Mouse (Mus musculus): ENCODE measurements around the gene Ncstn. TPM values are rescaled to one million over a fixed set of nuclear protein-coding genes. Genes with fewer than 3 reads are reported as not detected.

Gene Ncstn
- total and polyA plus RNA-seq, 3 experiments, result 15.0 to 56.1 (median 24.5) TPM

- DNase-seq (ENCODE audit: extremely low read depth), result no peak
- dilution Hi-C loops (cut with MboI; ENCODE audit: extremely low pct_ligation_motif_present, extremely low pct_unique_long_range_greater_than_20kb, low sequenced_read_pairs), result no loop called here
- Histone ChIP-seq H3K4me1 (ENCODE audit: control insufficient read depth in 1 of 2, insufficient read depth in 2 of 2) (peaks cover 3 to 18% of the 10 kb centered on the region in 2 experiments), H3K36me3 (replicated peaks in 1 of 2; ENCODE audit: control insufficient read depth in 1 of 2, insufficient read depth in 1 of 2, low read length in 1 of 2) (peaks cover 35 to 54% of the 10 kb centered on the region in 2 experiments), H3K9ac (ENCODE audit: insufficient read depth, low read depth) (peak overlapping the region; percentile 95), H3K27ac (ENCODE audit: insufficient read depth, low read depth) (no peak overlapping the region), H3K9me3 (replicated peaks; ENCODE audit: low read length) (no peaks in the 10 kb centered on the region), H3K4me3 (replicated peaks in 1 of 3; ENCODE audit: low read depth in 2 of 3, low read length in 2 of 3, poor library complexity in 1 of 3) (peak overlapping the region; percentile 91 to 93 (median 92)), H3K79me2 (replicated peaks; ENCODE audit: control insufficient read depth, extremely low read depth, insufficient read depth, poor library complexity, severe bottlenecking) (peaks cover 8% of the 10 kb centered on the region), H3K27me3 (replicated peaks) (no peaks in the 10 kb centered on the region), H3K4me2 (ENCODE audit: insufficient read depth, low read depth, poor library complexity, severe bottlenecking) (peak overlapping the region; percentile 35)
- in situ Hi-C loops (cut with MboI; ENCODE audit: low pct_ligation_motif_present, low pct_unique_long_range_greater_than_20kb, low sequenced_read_pairs), result no loop called here
- TF ChIP-seq RCOR1 (conservative IDR thresholded peaks at IDR 0.05; ENCODE audit: low read depth, low read length), result no peak
- TF ChIP-seq USF1 (IDR thresholded peaks at IDR 0.05; ENCODE audit: low read depth, low read length), result no peak
- no peak for TF ChIP-seq NRF1 (IDR thresholded peaks at IDR 0.05; ENCODE audit: low read depth, low read length)
- no peak for TF ChIP-seq GABPA (IDR thresholded peaks at IDR 0.05; ENCODE audit: insufficient replicate concordance, low read depth, low read length)
- TF ChIP-seq POLR2AphosphoS2 (IDR thresholded peaks at IDR 0.05; ENCODE audit: low read depth, low read length), result no peak
- no peak for TF ChIP-seq KAT2A (IDR thresholded peaks at IDR 0.05; ENCODE audit: insufficient replicate concordance, low read length)
- TF ChIP-seq NELFE (IDR thresholded peaks at IDR 0.05; ENCODE audit: low read depth, low read length), result no peak
- no peak for TF ChIP-seq MAX (IDR thresholded peaks at IDR 0.05; ENCODE audit: low read length)
- TF ChIP-seq UBTF (IDR thresholded peaks at IDR 0.05; ENCODE audit: low read depth, low read length), result no peak
Measured at GRCm38 (mm10) chr1:172127487-172127886, 44.9 kb upstream of the Ncstn start.

DNA sequence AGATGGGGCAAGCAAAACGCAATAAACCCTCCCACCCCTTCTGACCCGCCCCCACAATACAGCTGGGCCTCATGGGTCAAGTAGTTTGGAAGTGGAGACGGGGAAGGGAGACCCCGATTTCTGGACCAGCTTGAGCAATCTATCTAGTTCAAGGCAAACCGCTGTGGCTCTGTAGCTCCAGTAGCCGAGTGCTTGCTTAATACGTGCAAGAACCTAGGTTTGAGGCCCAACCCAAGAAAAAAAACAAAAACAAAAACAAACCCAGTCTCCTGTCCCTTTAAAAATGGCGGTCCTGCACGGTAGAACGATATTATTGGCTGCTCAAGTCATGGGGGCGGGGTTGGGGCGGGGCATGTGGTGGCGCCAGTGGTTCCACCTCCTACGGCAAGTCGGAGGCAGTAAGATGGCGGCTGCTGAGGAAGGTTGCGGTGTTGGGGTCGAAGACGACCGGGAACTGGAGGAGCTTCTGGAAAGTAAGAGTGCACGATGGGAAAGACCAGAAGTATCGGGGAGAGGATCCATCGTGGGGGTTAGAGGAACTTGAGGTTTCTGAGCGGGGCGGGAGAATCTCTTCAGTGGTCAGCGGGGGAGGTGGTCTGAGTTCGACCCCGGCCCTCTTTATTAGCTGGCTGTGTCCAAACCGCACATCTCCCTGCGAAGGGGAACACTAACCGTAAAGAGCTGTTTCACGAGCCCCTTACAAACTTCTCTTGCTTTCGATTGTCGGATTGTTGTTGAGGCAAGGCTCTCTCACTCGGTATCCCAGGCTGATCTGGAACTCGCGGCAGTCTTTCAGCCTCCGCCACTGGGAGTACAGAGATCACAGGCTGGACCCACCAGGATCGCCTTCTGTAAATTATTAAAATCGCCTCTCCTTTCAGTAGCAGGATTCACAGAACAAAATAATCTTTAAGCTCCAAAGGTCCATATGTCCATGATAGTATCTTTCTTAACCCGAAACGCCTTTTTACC is 44.1 kb upstream of the Ncstn start, which contains the start of gene Pex19:
Pex19 (plus strand) TSS at position 380 of the 972 bp plus-strand sequence.
- no peaks in the 10 kb centered on the region for H3K9me3 ChIP-seq (replicated peaks; ENCODE audit: low read length)
- peak; percentile 93 for DNase-seq (ENCODE audit: extremely low read depth)
- dilution Hi-C loops (cut with MboI; ENCODE audit: extremely low pct_ligation_motif_present, extremely low pct_unique_long_range_greater_than_20kb, low sequenced_read_pairs), result no loop called here
- H3K27me3 ChIP-seq (replicated peaks), result no peaks in the 10 kb centered on the region
- in situ Hi-C loops (cut with MboI; ENCODE audit: low pct_ligation_motif_present, low pct_unique_long_range_greater_than_20kb, low sequenced_read_pairs), result no loop called here
- peaks cover 3 to 18% of the 10 kb centered on the region in 2 experiments for H3K4me1 ChIP-seq (ENCODE audit: control insufficient read depth in 1 of 2, insufficient read depth in 2 of 2)
- peak within 1 kb of the TSS; percentile 95 for H3K4me2 ChIP-seq (ENCODE audit: insufficient read depth, low read depth, poor library complexity, severe bottlenecking)
- no peak within 1 kb of the TSS for H3K27ac ChIP-seq (ENCODE audit: insufficient read depth, low read depth)
- H3K36me3 ChIP-seq (replicated peaks in 1 of 2; ENCODE audit: control insufficient read depth in 1 of 2, insufficient read depth in 1 of 2, low read length in 1 of 2), result peaks cover 32 to 54% of the 10 kb centered on the region in 2 experiments
- H3K79me2 ChIP-seq (replicated peaks; ENCODE audit: control insufficient read depth, extremely low read depth, insufficient read depth, poor library complexity, severe bottlenecking), result peaks cover 8% of the 10 kb centered on the region
- peak within 1 kb of the TSS; percentile 95 for H3K9ac ChIP-seq (ENCODE audit: insufficient read depth, low read depth)
- peak within 1 kb of the TSS; percentile 91 to 93 (median 92) for H3K4me3 ChIP-seq (replicated peaks in 1 of 3; ENCODE audit: low read depth in 2 of 3, low read length in 2 of 3, poor library complexity in 1 of 3)
- no peak for TF ChIP-seq ETS1 (conservative IDR thresholded peaks at IDR 0.05; ENCODE audit: low read depth, low read length)
- peak; percentile 67; the same call in 1 of the 2 replicates for TF ChIP-seq NELFE (IDR thresholded peaks at IDR 0.05; ENCODE audit: low read depth, low read length)
- TF ChIP-seq TCF12 (IDR thresholded peaks at IDR 0.05; ENCODE audit: low read depth, low read length), result peak; percentile 69
- peak; percentile 31; the same call in 1 of the 2 replicates for TF ChIP-seq TBP (conservative IDR thresholded peaks at IDR 0.05; ENCODE audit: low read depth, low read length)
- no peak for TF ChIP-seq MEF2A (IDR thresholded peaks at IDR 0.05; ENCODE audit: borderline replicate concordance, low read depth, low read length)
- TF ChIP-seq JUND (conservative IDR thresholded peaks at IDR 0.05; ENCODE audit: low read depth, low read length), result no peak
- no peak for TF ChIP-seq ZC3H11A (IDR thresholded peaks at IDR 0.05; ENCODE audit: low read depth, low read length)
- no peak for TF ChIP-seq ELF1 (IDR thresholded peaks at IDR 0.05; ENCODE audit: low read depth, low read length)
- peak; percentile 100 for TF ChIP-seq SIN3A (IDR thresholded peaks at IDR 0.05; ENCODE audit: low read length)
- no peak for TF ChIP-seq PAX5 (IDR thresholded peaks at IDR 0.05; ENCODE audit: low read length)
- TF ChIP-seq MAZ (IDR thresholded peaks at IDR 0.05; ENCODE audit: low read depth, low read length), result peak; percentile 25; the same call in 1 of the 2 replicates
- peak; percentile 33 for TF ChIP-seq USF1 (IDR thresholded peaks at IDR 0.05; ENCODE audit: low read depth, low read length)
- peak; percentile 28; the same call in 1 of the 2 replicates for TF ChIP-seq CHD2 (IDR thresholded peaks at IDR 0.05; ENCODE audit: low read length)
- TF ChIP-seq JUN (IDR thresholded peaks at IDR 0.05; ENCODE audit: insufficient read depth, low read depth, low read length), result no peak
- no peak for TF ChIP-seq CHD1 (IDR thresholded peaks at IDR 0.05; ENCODE audit: low read depth, low read length)
- no peak; the same call in 1 of the 2 replicates for TF ChIP-seq E2F4 (IDR thresholded peaks at IDR 0.05; ENCODE audit: insufficient replicate concordance, low read depth, low read length)
- TF ChIP-seq CTCF (conservative IDR thresholded peaks at IDR 0.05 in 1 of 2, IDR thresholded peaks at IDR 0.05 in 1 of 2; ENCODE audit: low read depth in 2 of 2, low read length in 2 of 2), result no peak
- TF ChIP-seq SMC3 (IDR thresholded peaks at IDR 0.05; ENCODE audit: low read depth, low read length), result no peak
- no peak for TF ChIP-seq RAD21 (IDR thresholded peaks at IDR 0.05; ENCODE audit: low read depth, low read length)
- TF ChIP-seq KAT2A (IDR thresholded peaks at IDR 0.05; ENCODE audit: insufficient replicate concordance, low read length), result no peak
- no peak for TF ChIP-seq EP300 (IDR thresholded peaks at IDR 0.05; ENCODE audit: low read length)
- peak; percentile 83 for TF ChIP-seq MAX (IDR thresholded peaks at IDR 0.05; ENCODE audit: low read length)
- peak; percentile 77 for TF ChIP-seq HCFC1 (IDR thresholded peaks at IDR 0.05; ENCODE audit: low read depth, low read length)
- peak; percentile 81 for TF ChIP-seq POLR2A (IDR thresholded peaks at IDR 0.05; ENCODE audit: low read depth, low read length)
- TF ChIP-seq ZNF384 (IDR thresholded peaks at IDR 0.05; ENCODE audit: low read depth, low read length), result peak; percentile 67
- no peak for TF ChIP-seq UBTF (IDR thresholded peaks at IDR 0.05; ENCODE audit: low read depth, low read length)

Measured in CH12.LX (cell line).